10 mouse cellular contexts compared by ENCODE assay signal in the genomic region with DNA sequence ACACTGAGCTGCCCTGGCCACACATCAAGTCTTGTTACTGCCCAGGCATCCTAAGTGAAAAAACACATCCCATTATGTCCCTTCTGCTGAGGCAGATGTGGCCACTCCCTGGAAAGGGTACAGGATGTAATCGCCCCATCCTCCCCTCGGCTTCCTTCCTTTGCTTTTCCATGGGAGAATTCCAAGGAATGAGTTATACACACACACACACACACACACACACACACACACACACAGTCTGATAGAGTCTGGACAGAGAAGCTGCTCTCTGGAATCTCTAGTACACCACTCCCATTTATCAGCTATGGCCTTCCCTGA.
DNase-seq lines count a peak whose midpoint lies in the region; ATAC-seq lines count a peak whose summit lies in the region.
"Had no signal": no experiment of that assay in that cellular context is flagged by ENCODE, and none has a peak within 500 bp of the region (broad histone marks: within the 10 kb centered on the region; RNA-seq: fewer than 3 reads in every experiment).

No protein-coding gene starts in this region.

- no peak overlapping the region for H3K27ac ChIP-seq in liver, embryonic 11.5 days (ENCODE audit: low read depth, low read length)
- peak overlapping the region; percentile 85 for H3K27ac ChIP-seq in heart, embryonic 16.5 days (ENCODE audit: low read length)
- H3K27ac ChIP-seq in stomach, embryonic 16.5 days (ENCODE audit: low read length) = peak overlapping the region; percentile 43; the same call in 1 of the 2 replicates
- no peak overlapping the region for H3K27ac ChIP-seq in forebrain, embryonic 12.5 days

- H3K27me3 ChIP-seq in liver, embryonic 11.5 days (replicated peaks; ENCODE audit: control insufficient read depth, insufficient read depth, low read length) = no peaks in the 10 kb centered on the region
- H3K27me3 ChIP-seq in heart, embryonic 16.5 days (ENCODE audit: control insufficient read depth, insufficient read depth, low read length) = no peaks in the 10 kb centered on the region
- H3K27me3 ChIP-seq in stomach, embryonic 16.5 days (ENCODE audit: control insufficient read depth, insufficient read depth, low read length) = no peaks in the 10 kb centered on the region
- no peaks in the 10 kb centered on the region for H3K27me3 ChIP-seq in forebrain, embryonic 12.5 days
- H3K27me3 ChIP-seq: limb, embryonic 13.5 days had no signal

- no peak for DNase-seq in liver, embryonic 11.5 days (ENCODE audit: low spot score)
- no peak for DNase-seq in liver
- DNase-seq in kidney, postnatal 4 days = peak; percentile 44 to 58
- DNase-seq in layer of hippocampus, adult 8-10 months (ENCODE audit: low spot score in 2 of 2) = no peak
- DNase-seq in spleen, postnatal 4 days (ENCODE audit: low spot score in 2 of 2) = no peak
- DNase-seq: right cerebral cortex, postnatal 14 days had no signal

- no peak overlapping the region for H3K9ac ChIP-seq in liver, embryonic 11.5 days (ENCODE audit: low read depth, low read length)
- no peak overlapping the region for H3K9ac ChIP-seq in heart, embryonic 16.5 days (ENCODE audit: low read length)
- H3K9ac ChIP-seq in stomach, embryonic 16.5 days (ENCODE audit: low read length) = no peak overlapping the region
- no peak overlapping the region for H3K9ac ChIP-seq in forebrain, embryonic 12.5 days
- H3K9ac ChIP-seq: limb, embryonic 13.5 days had no signal

- peak overlapping the region; percentile 15; the same call in 1 of the 2 replicates for H3K4me2 ChIP-seq in liver, embryonic 11.5 days
- H3K4me2 ChIP-seq in heart, embryonic 16.5 days (ENCODE audit: low read depth, low read length) = peak overlapping the region; percentile 28
- no peak overlapping the region for H3K4me2 ChIP-seq in stomach, embryonic 16.5 days (ENCODE audit: low read depth, low read length)
- H3K4me2 ChIP-seq in forebrain, embryonic 12.5 days = no peak overlapping the region
- H3K4me2 ChIP-seq: limb, embryonic 13.5 days had no signal

- 64% methylated on average over 2 of the region's 2 CpGs for WGBS in liver, embryonic 11.5 days
- 48% methylated on average over 2 of the region's 2 CpGs for WGBS in heart, embryonic 16.5 days
- WGBS in stomach, embryonic 16.5 days = 47% methylated on average over 2 of the region's 2 CpGs
- WGBS in forebrain, embryonic 12.5 days = 87% methylated on average over 2 of the region's 2 CpGs

- no peak overlapping the region for H3K4me3 ChIP-seq in liver, embryonic 11.5 days (ENCODE audit: low read depth, low read length)
- peak overlapping the region; percentile 34; the same call in 1 of the 2 replicates for H3K4me3 ChIP-seq in heart, embryonic 16.5 days (ENCODE audit: low read length)
- no peak overlapping the region for H3K4me3 ChIP-seq in stomach, embryonic 16.5 days (replicated peaks; ENCODE audit: low read length)
- H3K4me3 ChIP-seq in forebrain, embryonic 12.5 days (replicated peaks) = no peak overlapping the region
- H3K4me3 ChIP-seq: limb, embryonic 13.5 days had no signal

- no peaks in the 10 kb centered on the region for H3K9me3 ChIP-seq in liver, embryonic 11.5 days (ENCODE audit: control insufficient read depth, low read length)
- H3K9me3 ChIP-seq in heart, embryonic 16.5 days (replicated peaks; ENCODE audit: control insufficient read depth, low read length) = no peaks in the 10 kb centered on the region
- H3K9me3 ChIP-seq in stomach, embryonic 16.5 days (replicated peaks; ENCODE audit: control insufficient read depth, low read length) = no peaks in the 10 kb centered on the region
- no peaks in the 10 kb centered on the region for H3K9me3 ChIP-seq in forebrain, embryonic 12.5 days
- H3K9me3 ChIP-seq: limb, embryonic 13.5 days had no signal

- ATAC-seq in liver, embryonic 11.5 days (replicated peaks; ENCODE audit: low FRiP score) = 0 out of 2 replicates have a peak, but pooled peaks have one; percentile 18
- ATAC-seq in heart, embryonic 16.5 days (replicated peaks; ENCODE audit: extremely low read depth, insufficient read depth, low FRiP score) = peak; percentile 71
- peak; percentile 61 for ATAC-seq in stomach, embryonic 16.5 days (ENCODE audit: insufficient read depth, low FRiP score)
- ATAC-seq in forebrain, embryonic 12.5 days (ENCODE audit: low FRiP score) = no peak

- H3K4me1 ChIP-seq in liver, embryonic 11.5 days (replicated peaks; ENCODE audit: control insufficient read depth, insufficient read depth, low read length) = no peaks in the 10 kb centered on the region
- H3K4me1 ChIP-seq in heart, embryonic 16.5 days (ENCODE audit: control insufficient read depth, insufficient read depth, low read length) = 0 out of 2 replicates have a peak, but pooled peaks cover 4% of the 10 kb centered on the region
- H3K4me1 ChIP-seq in stomach, embryonic 16.5 days (ENCODE audit: control insufficient read depth, insufficient read depth, low read length) = no peaks in the 10 kb centered on the region
- no peaks in the 10 kb centered on the region for H3K4me1 ChIP-seq in forebrain, embryonic 12.5 days

- no peaks in the 10 kb centered on the region for H3K36me3 ChIP-seq in liver, embryonic 11.5 days (ENCODE audit: control insufficient read depth, insufficient read depth, low read length)
- no peaks in the 10 kb centered on the region for H3K36me3 ChIP-seq in heart, embryonic 16.5 days (ENCODE audit: control insufficient read depth, insufficient read depth)
- H3K36me3 ChIP-seq in stomach, embryonic 16.5 days (ENCODE audit: control insufficient read depth, insufficient read depth, low read length) = no peaks in the 10 kb centered on the region
- H3K36me3 ChIP-seq in forebrain, embryonic 12.5 days (replicated peaks) = no peaks in the 10 kb centered on the region
- H3K36me3 ChIP-seq: limb, embryonic 13.5 days had no signal

Comparison
In these comparisons a context has a peak if more than half of its experiments do, and no peak if none do; other contexts are left out.
1. DNase-seq: peak in kidney, postnatal 4 days (2 of 2); none in liver, embryonic 11.5 days (single experiment), liver (single experiment), layer of hippocampus, adult 8-10 months (0 of 2) and spleen, postnatal 4 days (0 of 2).
2. H3K27ac ChIP-seq: peak in heart, embryonic 16.5 days (single experiment) and stomach, embryonic 16.5 days (single experiment); none in liver, embryonic 11.5 days (single experiment) and forebrain, embryonic 12.5 days (single experiment).
3. H3K4me2 ChIP-seq: peak in liver, embryonic 11.5 days (single experiment) and heart, embryonic 16.5 days (single experiment); none in stomach, embryonic 16.5 days (single experiment) and forebrain, embryonic 12.5 days (single experiment).